Mouse (Mus musculus) layer of hippocampus, adult 2 months (tissue): ENCODE measurements around the gene Rora. TPM values are rescaled to one million over a fixed set of nuclear protein-coding genes. Genes with fewer than 3 reads are reported as not detected.
A peak's percentile ranks its signal among the peaks of the same experiment; 100 is the strongest.

Experiments used
- DNase-seq, 2 experiments: peaks; one replicate each; pipeline ENCODE4 v3.0.0; 2022; ENCODE audit warnings: low spot score in 2 of 2
- H3K27ac ChIP-seq: fragments of 200-600 bp; 2 replicates; pipeline ENCODE4 v1.8.1; 2022
- H3K4me3 ChIP-seq: fragments of 200-600 bp; 2 replicates; pipeline ENCODE4 v1.8.1; 2022; ENCODE audit warnings: mild to moderate bottlenecking
- CTCF ChIP-seq: fragments of 200-600 bp; conservative IDR thresholded peaks from 2 replicates; pipeline ENCODE4 v1.8.1; 2022; ENCODE audit warnings: antibody characterized with exemption, mild to moderate bottlenecking, moderate library complexity
- total RNA-seq, 2 experiments: library from RNA; stranded (reverse); gene quantifications; 2 replicates each; pipeline ENCODE4 v1.2.3; 2021

The Rora gene
- total RNA-seq, 2 experiments from 2014 or later: 32.0 to 35.6 TPM

DNA sequence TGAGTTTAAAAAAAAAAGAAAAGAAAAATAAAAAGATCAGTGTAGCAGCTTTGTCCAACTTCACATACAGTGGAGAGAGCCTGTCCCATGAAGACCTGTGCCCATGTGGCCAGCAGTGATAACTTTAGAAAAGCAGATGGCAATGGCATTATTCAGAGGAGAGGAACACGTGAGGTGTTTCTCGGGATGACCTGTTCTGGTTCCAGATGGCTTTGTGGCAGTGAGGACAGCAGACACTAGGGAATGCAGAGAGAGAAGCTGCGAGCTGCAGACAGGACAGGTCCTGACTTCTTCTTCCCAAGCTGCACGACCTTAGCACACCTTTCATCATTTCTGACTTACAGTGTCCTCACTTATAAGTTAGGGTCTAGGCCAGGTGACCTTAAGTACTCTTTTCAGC lies 325.1 kb downstream of the Rora start:
- DNase-seq: no peak
- Histone ChIP-seq H3K4me3 (no peak overlapping the region), H3K27ac (no peak overlapping the region)
- TF ChIP-seq CTCF: no peak

DNA sequence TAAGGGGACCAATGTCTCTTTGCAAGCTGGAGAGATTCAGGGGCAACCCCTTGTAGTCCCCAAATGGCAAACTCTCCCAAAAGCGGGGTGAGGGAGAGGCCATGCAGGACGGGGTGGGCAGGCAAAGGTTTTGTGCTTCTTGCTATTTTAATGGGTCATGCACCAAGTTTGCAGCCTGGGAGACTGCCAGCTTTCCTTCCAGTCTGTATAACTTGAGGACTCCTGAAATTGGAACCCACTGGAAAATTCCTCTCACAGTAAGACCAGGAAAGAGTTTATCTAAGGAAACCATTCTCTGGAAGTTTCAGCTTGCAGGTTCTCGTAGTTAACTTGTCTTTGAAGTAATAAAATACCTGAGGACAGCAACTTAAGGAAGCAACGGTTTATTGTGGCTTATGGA lies 326.5 kb downstream of the Rora start:
- no peak overlapping the region for H3K27ac ChIP-seq
- TF ChIP-seq CTCF: no peak
- DNase-seq: no peak
- no peak overlapping the region for H3K4me3 ChIP-seq

DNA sequence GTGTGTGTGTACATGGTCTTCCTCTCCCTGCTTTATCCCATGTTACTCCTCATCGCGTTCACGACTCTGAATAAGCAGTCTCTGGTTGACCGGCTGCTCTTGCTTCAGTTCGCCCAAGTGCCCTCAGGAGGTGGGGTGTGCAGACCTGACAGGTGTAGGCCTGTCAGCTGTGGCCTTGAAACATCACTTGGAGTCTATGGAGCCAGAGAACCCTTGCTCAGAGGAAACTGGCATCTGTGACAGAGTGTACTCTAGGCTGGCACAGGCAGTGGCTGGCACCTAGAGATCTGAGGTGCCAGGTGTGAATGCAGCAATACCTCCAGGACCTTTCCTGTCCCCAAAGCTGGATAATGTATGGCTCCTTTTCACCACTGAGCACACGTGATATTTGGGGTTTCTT lies 331.5 kb downstream of the Rora start:
- Histone ChIP-seq H3K4me3 (no peak overlapping the region), H3K27ac (no peak overlapping the region)
- no peak for DNase-seq
- TF ChIP-seq CTCF: no peak

DNA sequence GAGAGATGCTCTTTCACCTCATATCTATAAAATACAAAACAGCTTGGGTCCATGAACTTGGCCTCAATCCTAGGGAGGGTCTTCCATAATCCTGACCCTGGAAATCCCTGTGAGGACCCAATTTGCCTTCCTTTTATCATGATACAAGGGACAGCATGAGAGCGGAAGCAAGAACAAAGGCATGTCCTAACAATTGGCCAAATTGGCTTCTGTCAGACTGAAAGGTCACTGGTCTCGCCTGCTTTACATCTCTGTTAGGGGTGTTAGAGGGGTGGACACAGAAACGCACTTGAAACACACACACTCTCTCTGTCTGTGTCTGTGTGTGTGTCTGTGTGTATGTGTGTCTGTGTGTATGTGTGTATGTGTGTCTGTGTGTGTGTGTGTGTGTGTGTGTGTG lies 332.2 kb downstream of the Rora start:
- TF ChIP-seq CTCF: no peak
- no peak for DNase-seq
- no peak overlapping the region for H3K4me3 ChIP-seq
- H3K27ac ChIP-seq: no peak overlapping the region

DNA sequence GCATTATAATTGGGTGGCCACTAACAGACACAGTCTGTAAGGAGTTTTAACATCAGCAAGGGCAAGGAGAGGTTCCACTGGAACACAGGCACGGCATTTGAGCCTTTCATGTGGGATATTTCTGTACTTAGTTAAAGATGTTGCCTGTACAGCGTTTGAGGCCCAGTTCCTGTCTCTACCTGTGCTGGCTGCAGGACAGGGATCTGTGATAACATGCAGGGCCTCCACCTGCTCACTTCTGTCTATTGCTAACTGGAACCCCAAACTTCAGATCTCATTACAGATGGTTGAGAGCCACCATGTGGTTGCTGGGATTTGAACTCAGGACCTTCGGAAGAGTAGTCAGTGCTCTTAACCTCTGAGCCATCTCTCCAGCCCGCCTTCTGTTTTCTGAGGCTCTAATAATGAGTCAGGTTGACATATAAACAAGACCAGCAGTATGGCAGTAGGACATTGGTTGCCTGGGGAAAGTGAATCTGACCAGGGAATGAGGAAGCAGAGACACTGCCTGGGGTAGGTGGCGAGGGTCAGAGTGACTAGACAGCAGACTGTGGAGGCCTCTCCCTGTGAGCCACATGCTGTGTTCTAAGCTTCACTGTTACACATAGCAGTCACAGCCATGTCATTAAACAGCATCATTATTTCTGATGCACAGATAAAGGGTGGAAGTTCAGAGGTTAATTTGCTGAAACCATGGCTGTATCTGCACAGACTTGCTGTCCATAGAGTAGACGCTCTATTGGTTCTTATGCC lies 333.9 kb downstream of the Rora start:
- TF ChIP-seq CTCF: no peak
- DNase-seq: no peak
- H3K27ac ChIP-seq: no peak overlapping the region
- no peak overlapping the region for H3K4me3 ChIP-seq

DNA sequence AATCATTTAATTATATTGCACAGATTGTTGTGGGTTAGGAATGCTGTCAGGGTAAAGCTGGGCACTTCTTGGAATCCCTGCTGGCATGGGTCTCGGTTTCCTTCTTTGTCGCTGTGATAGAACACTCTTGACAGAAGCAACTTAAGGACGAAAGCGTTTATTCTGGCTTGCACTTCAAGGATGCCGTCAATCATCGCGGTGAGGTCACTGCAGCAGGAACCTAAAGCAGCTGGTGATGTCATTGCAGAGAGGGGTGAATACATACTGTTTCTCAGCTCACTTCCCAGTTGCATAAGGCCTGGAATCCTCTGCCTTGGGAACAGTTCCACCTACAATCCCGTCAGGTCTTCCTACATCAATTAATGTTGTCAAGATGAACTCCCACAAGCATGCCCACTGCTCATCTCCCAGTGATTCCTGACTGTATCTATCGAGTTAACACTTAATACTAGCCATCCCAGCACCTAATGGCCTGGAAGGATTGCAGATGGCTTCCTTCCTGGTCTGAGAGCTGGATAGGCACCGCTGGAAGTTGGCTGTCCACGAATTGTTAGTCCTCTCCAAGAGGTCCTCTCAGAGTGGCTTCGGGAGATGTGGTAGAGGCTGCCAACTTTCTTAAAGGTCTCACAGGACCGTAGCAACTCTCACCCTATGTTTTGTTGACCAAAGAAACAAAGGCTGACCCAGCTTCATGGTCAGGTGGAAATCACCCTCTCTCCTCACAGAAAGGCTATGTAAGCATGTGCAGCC lies 334.8 kb downstream of the Rora start:
- TF ChIP-seq CTCF: no peak
- no peak for DNase-seq
- Histone ChIP-seq H3K27ac (no peak overlapping the region), H3K4me3 (no peak overlapping the region)

DNA sequence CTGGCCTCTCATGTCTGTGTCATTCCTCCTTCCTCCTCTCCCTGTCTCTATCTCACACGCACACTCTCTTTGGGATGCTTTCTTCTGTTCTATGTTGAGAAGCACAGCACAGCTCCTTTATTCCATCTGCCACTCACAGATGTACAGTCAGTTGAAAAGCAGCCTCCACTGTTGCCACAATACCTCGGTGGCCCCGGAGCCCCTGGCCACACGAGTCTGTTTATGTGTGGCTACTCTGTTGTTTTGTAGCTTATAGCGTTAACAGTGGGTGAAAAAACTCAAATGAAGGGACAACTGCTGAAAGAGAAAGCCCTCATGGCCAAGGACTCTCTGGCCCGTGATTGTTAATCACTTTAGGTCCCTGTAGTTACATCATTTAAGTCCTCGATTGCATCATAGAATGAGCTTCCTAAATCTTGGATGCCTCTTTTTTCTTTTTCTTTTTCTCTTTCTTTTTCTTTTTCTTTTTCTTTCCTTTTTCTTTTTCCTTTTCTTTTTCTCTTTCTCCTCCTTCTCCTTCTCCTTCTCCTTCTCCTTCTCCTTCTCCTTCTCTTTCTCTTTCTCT lies 336.4 kb downstream of the Rora start:
- H3K4me3 ChIP-seq: no peak overlapping the region
- no peak overlapping the region for H3K27ac ChIP-seq
- DNase-seq: no peak
- TF ChIP-seq CTCF: no peak

GRCm38 (mm10) chr9:68993881-68994280 lies 340.3 kb downstream of the Rora start:
- H3K27ac ChIP-seq: peak overlapping the region; percentile 25; the same call in 1 of the 2 replicates
- TF ChIP-seq CTCF: no peak

DNA sequence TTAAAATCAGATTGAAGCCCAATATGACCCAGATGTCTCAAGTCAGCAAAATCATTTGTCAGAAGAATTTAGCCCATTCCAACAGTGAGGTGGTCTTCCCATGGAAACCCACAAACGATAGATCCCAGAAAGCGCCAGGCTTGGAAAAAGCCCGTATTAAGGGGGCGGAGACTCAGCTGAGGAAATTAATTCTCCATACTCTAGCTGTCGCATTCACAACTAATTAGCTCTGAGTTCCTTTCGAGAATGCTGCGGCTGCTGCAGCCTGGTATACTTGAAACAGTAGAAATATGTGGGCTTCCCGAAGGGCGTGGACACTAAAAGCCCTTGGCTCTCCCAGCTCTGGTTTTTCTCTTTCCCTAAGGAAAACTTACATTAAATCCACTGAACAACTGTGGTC lies 345.4 kb downstream of the Rora start:
- no peak overlapping the region for H3K27ac ChIP-seq
- no peak for DNase-seq
- TF ChIP-seq CTCF: no peak
- H3K4me3 ChIP-seq: no peak overlapping the region

More at GRCm38 (mm10) chr9:68993881-68994280, 340.3 kb downstream of the Rora start:
- no peak overlapping the region for H3K4me3 ChIP-seq
- no peak for DNase-seq

DNA sequence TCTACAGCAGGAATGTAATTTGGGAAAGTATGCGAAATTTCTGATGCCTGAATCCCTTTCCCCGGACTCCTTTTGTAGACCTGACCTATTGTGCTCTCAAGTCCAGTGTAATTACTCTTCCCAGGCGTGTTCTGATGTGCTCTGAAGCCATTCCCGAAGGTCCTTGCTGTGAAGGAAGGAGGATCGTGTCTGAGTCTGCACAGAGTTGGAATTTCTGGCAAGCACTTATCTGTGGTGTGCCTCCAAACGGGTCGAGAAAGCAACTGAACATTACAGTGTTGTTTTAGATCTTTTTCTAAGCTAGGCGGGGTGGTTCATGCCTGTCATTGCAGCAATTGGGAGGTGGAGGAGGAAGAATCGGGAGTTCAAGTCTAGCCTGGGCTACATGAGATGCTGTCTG lies 350.9 kb downstream of the Rora start:
- no peak overlapping the region for H3K4me3 ChIP-seq
- TF ChIP-seq CTCF: no peak
- no peak for DNase-seq
- no peak overlapping the region for H3K27ac ChIP-seq

- TF ChIP-seq CTCF: no peak
- H3K4me3 ChIP-seq: no peak overlapping the region
- DNase-seq: no peak
- no peak overlapping the region for H3K27ac ChIP-seq
These were observed 353.1 kb downstream of the Rora start for GRCm38 (mm10) chr9:69006666-69007065.

GRCm38 (mm10) chr9:69008706-69009105 lies 355.1 kb downstream of the Rora start:
- no peak overlapping the region for H3K27ac ChIP-seq
- no peak for DNase-seq
- no peak for TF ChIP-seq CTCF
- H3K4me3 ChIP-seq: no peak overlapping the region

- TF ChIP-seq CTCF: no peak
- H3K27ac ChIP-seq: no peak overlapping the region
These were observed 357.3 kb downstream of the Rora start for GRCm38 (mm10) chr9:69010886-69011285.

GRCm38 (mm10) chr9:69013186-69013715 lies 359.7 kb downstream of the Rora start:
- Histone ChIP-seq H3K4me3 (no peak overlapping the region), H3K27ac (no peak overlapping the region)
- DNase-seq: no peak
- no peak for TF ChIP-seq CTCF

More at GRCm38 (mm10) chr9:69010886-69011285, 357.3 kb downstream of the Rora start:
- no peak overlapping the region for H3K4me3 ChIP-seq
- no peak for DNase-seq
